Mouse (Mus musculus) cerebellum, postnatal 14 days (tissue): ENCODE results near the gene Majin.
A peak's percentile ranks its signal among the peaks of the same experiment; 100 is the strongest.

Source experiments
- DNase-seq, 2 experiments: peaks; one replicate each; pipeline ENCODE4 v3.0.0; 2021; ENCODE audit warnings: mixed read lengths in 2 of 2

Gene Majin

GRCm38 (mm10) chr19:6184131-6184530, at the start of gene Majin:
TSS of gene Majin (plus strand) at chr19:6184388.
- DNase-seq, result no peak

GRCm38 (mm10) chr19:6136397-6136796, 47.8 kb upstream of the Majin start:
- DNase-seq, result no peak

- DNase-seq, result peak; percentile 52 to 64
These were observed 44.5 kb upstream of the Majin start for GRCm38 (mm10) chr19:6139701-6140100.

- DNase-seq, result no peak
These were observed 43.9 kb upstream of the Majin start for GRCm38 (mm10) chr19:6140374-6140677.

GRCm38 (mm10) chr19:6140678-6141393, 43.4 kb upstream of the Majin start, which contains the start of gene Batf2:
TSS of gene Batf2 (plus strand) at chr19:6140983.
- peak; percentile 95 for DNase-seq

- DNase-seq, result peak; percentile 90 to 91
These were observed 42.8 kb upstream of the Majin start, which contains the start of gene Arl2 for GRCm38 (mm10) chr19:6141394-6141749. TSS of gene Arl2 (minus strand) at chr19:6141548.

- no peak for DNase-seq
These were observed 39.3 kb upstream of the Majin start for GRCm38 (mm10) chr19:6144842-6145241.

- no peak for DNase-seq
These were observed 29.0 kb upstream of the Majin start for GRCm38 (mm10) chr19:6155174-6155573.

- no peak for DNase-seq
These were observed 27.8 kb upstream of the Majin start for GRCm38 (mm10) chr19:6156372-6156771.

- peak; percentile 32 to 33 for DNase-seq
These were observed 27.0 kb upstream of the Majin start for GRCm38 (mm10) chr19:6157220-6157619.

- no peak for DNase-seq
These were observed 20.2 kb upstream of the Majin start for GRCm38 (mm10) chr19:6163872-6164547.

- no peak for DNase-seq
These were observed 17.4 kb upstream of the Majin start for GRCm38 (mm10) chr19:6166750-6167149.

GRCm38 (mm10) chr19:6171215-6171614, 13.0 kb upstream of the Majin start:
- DNase-seq, result peak in 1 of 2 experiments; percentile 32

- peak; percentile 54 to 56 for DNase-seq
These were observed 9.4 kb upstream of the Majin start for GRCm38 (mm10) chr19:6174771-6175170.

GRCm38 (mm10) chr19:6178775-6179174, 5.4 kb upstream of the Majin start:
- no peak for DNase-seq

GRCm38 (mm10) chr19:6181629-6182028, 2.6 kb upstream of the Majin start:
- DNase-seq, result no peak

GRCm38 (mm10) chr19:6182534-6182933, 1.7 kb upstream of the Majin start:
- peak; percentile 66 to 75 for DNase-seq

GRCm38 (mm10) chr19:6204265-6204664, 20.1 kb downstream of the Majin start:
- no peak for DNase-seq

GRCm38 (mm10) chr19:6206716-6207115, 22.5 kb downstream of the Majin start:
- DNase-seq, result no peak

GRCm38 (mm10) chr19:6216046-6216705, 32.0 kb downstream of the Majin start:
- DNase-seq, result no peak

GRCm38 (mm10) chr19:6218606-6219005, 34.4 kb downstream of the Majin start:
- DNase-seq, result no peak

- no peak for DNase-seq
These were observed 41.9 kb downstream of the Majin start, which contains the start of gene Gpha2 for GRCm38 (mm10) chr19:6226135-6226534. TSS of gene Gpha2 (plus strand) at chr19:6226380.

- DNase-seq, result peak in 1 of 2 experiments; percentile 31
These were observed 42.6 kb downstream of the Majin start for GRCm38 (mm10) chr19:6226763-6227162.

- peak in 1 of 2 experiments; percentile 16 for DNase-seq
These were observed 43.7 kb downstream of the Majin start for GRCm38 (mm10) chr19:6227864-6228263.
